Mouse (Mus musculus): ENCODE results near the gene Syt2. TPM values are rescaled to one million over a fixed set of nuclear protein-coding genes. Genes with fewer than 3 reads are reported as not detected.

The Syt2 gene
- polyA plus RNA-seq, 1 experiment = 0.05 TPM

DNA sequence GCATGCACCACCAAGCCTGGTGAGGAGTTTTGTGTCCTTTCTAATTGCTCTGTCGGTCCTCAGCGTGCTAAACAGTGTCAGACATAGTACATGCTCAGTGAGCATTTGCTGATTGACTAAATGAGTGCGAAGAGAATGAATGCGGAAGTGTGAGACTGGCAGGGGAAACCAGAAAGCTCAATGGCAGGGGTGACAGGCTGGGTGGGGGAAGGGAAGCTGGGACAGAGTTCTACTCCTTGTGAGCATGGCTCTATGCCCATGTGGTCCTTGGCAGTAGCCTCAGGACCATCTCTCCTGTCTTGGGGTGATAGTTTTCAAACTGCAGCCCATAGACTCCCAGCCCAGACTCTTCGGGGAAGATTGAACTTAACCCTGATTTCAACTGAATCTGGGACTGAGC is 52.0 kb downstream of the Syt2 start:
- Histone ChIP-seq H3K4me3 (ENCODE audit: control insufficient read depth, insufficient read depth, low read length) (no peak overlapping the region), H3K27ac (ENCODE audit: control insufficient read depth, insufficient read depth, low read length) (no peak overlapping the region), H3K27me3 (ENCODE audit: control insufficient read depth, insufficient read depth, low read length) (no peaks in the 10 kb centered on the region), H3K4me1 (replicated peaks; ENCODE audit: control insufficient read depth, insufficient read depth, low read length) (no peaks in the 10 kb centered on the region), H3K36me3 (ENCODE audit: control insufficient read depth, insufficient read depth, low read length) (no peaks in the 10 kb centered on the region)
- no peak for TF ChIP-seq POLR2A (IDR thresholded peaks at IDR 0.05; ENCODE audit: control insufficient read depth, extremely low read depth, insufficient read depth, low read length, poor library complexity)
- TF ChIP-seq CTCF (IDR thresholded peaks at IDR 0.05; ENCODE audit: borderline replicate concordance, control insufficient read depth, extremely low read depth, insufficient read depth, low read length, poor library complexity) = no peak
- WGBS = 65% methylated on average over 5 of the region's 5 CpGs
- DNase-seq = no peak

DNA sequence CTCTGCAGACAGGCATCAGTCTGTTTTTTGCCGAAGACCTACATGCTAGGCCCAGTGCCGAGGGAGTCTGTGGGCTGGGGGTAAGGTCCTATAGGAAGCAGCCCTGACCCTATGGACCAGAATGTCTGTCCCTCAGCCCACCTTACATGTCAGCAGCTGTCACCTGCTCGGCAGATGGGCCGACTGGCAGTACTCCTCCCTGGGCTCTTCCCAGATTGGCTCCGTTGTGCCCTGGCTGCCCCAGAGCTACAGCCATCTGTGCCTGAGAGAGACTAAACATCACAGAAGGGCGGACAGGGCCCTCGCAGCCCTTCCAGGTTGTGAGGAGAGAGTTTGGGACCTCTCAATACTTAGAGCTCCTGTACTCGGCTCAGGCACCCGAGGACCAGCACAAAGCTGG is 52.9 kb downstream of the Syt2 start:
- H3K27ac ChIP-seq (ENCODE audit: control insufficient read depth, insufficient read depth, low read length) = no peak overlapping the region

DNA sequence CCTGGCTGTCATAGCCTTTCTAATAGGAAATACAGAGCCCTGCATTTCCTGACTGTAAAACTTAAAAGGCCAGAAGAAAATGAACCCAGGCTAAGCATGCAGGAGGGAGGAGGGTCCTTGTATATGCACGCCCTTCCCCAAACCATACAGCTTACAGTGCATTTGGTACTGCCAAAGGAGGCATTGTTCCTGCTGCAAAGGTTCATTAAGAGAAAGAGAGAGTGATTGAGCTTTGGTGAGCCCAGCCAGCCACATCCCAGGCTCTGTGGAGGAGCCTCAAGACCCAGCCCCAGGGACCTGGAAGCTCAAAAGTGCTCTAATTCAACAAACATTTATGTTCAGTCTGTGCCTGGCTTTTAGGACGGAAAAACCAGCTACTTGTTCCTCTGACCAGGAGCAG is 53.7 kb downstream of the Syt2 start:
- TF ChIP-seq CTCF (IDR thresholded peaks at IDR 0.05; ENCODE audit: borderline replicate concordance, control insufficient read depth, extremely low read depth, insufficient read depth, low read length, poor library complexity) (no peak), POLR2A (IDR thresholded peaks at IDR 0.05; ENCODE audit: control insufficient read depth, extremely low read depth, insufficient read depth, low read length, poor library complexity) (no peak)
- WGBS = 90% methylated on average over 2 of the region's 2 CpGs
- Histone ChIP-seq H3K4me1 (replicated peaks; ENCODE audit: control insufficient read depth, insufficient read depth, low read length) (no peaks in the 10 kb centered on the region), H3K27me3 (ENCODE audit: control insufficient read depth, insufficient read depth, low read length) (no peaks in the 10 kb centered on the region), H3K36me3 (ENCODE audit: control insufficient read depth, insufficient read depth, low read length) (no peaks in the 10 kb centered on the region), H3K4me3 (ENCODE audit: control insufficient read depth, insufficient read depth, low read length) (no peak overlapping the region), H3K27ac (ENCODE audit: control insufficient read depth, insufficient read depth, low read length) (no peak overlapping the region)
- DNase-seq = no peak

More for the DNA sequence above, 52.9 kb downstream of the Syt2 start:
- DNase-seq = no peak
- 94% methylated on average over 9 of the region's 9 CpGs for WGBS
- TF ChIP-seq POLR2A (IDR thresholded peaks at IDR 0.05; ENCODE audit: control insufficient read depth, extremely low read depth, insufficient read depth, low read length, poor library complexity) (no peak), CTCF (IDR thresholded peaks at IDR 0.05; ENCODE audit: borderline replicate concordance, control insufficient read depth, extremely low read depth, insufficient read depth, low read length, poor library complexity) (no peak)
- Histone ChIP-seq H3K27me3 (ENCODE audit: control insufficient read depth, insufficient read depth, low read length) (no peaks in the 10 kb centered on the region), H3K36me3 (ENCODE audit: control insufficient read depth, insufficient read depth, low read length) (no peaks in the 10 kb centered on the region), H3K4me3 (ENCODE audit: control insufficient read depth, insufficient read depth, low read length) (no peak overlapping the region), H3K4me1 (replicated peaks; ENCODE audit: control insufficient read depth, insufficient read depth, low read length) (no peaks in the 10 kb centered on the region)

DNA sequence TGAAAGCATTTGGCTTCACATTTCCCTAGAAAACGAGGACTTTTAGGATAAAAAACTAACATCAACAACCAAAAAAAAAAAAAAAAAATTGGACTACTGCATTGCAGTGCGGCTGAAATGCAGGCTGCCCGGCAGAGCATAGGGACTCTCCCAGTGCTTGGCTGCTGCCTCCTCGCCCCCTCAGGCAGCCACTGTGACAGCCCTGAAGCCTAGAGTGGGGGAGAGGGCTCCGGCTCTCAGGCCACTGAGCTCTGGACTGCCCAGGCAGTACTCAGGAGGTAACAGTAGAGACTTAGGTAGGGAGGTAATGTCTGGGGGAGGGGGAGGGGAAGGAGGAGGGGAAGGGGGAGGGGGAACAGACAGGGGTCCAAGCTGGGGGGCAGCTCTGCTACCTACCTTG is 54.2 kb downstream of the Syt2 start:
- H3K4me1 ChIP-seq (replicated peaks; ENCODE audit: control insufficient read depth, insufficient read depth, low read length) = no peaks in the 10 kb centered on the region
- H3K27ac ChIP-seq (ENCODE audit: control insufficient read depth, insufficient read depth, low read length) = no peak overlapping the region
- no peaks in the 10 kb centered on the region for H3K36me3 ChIP-seq (ENCODE audit: control insufficient read depth, insufficient read depth, low read length)
- no peak overlapping the region for H3K4me3 ChIP-seq (ENCODE audit: control insufficient read depth, insufficient read depth, low read length)
- no peaks in the 10 kb centered on the region for H3K27me3 ChIP-seq (ENCODE audit: control insufficient read depth, insufficient read depth, low read length)
- DNase-seq = no peak
- WGBS = 83% methylated on average over 5 of the region's 5 CpGs
- TF ChIP-seq CTCF (IDR thresholded peaks at IDR 0.05; ENCODE audit: borderline replicate concordance, control insufficient read depth, extremely low read depth, insufficient read depth, low read length, poor library complexity) (no peak), POLR2A (IDR thresholded peaks at IDR 0.05; ENCODE audit: control insufficient read depth, extremely low read depth, insufficient read depth, low read length, poor library complexity) (no peak)

DNA sequence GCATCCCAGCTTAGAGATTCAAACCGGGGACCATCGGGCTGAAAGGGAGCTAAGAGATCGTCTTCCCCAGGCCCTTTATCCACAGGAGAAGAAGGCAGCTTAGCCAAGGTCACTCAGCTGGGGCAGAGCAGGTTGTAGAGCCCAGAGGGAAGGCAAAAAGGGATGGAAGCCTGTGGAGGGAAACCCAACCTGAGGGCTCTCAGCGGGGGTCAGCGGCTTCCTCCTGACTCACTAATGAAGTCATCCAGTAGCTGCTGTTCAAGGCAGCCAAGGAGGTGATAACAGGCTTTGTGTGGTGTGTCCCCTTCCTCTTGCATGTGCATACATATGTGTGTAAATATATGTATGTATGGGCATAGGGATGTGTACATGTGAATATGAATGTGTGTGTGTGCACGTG is 54.7 kb downstream of the Syt2 start:
- no peak overlapping the region for H3K4me3 ChIP-seq (ENCODE audit: control insufficient read depth, insufficient read depth, low read length)
- no peak for TF ChIP-seq CTCF (IDR thresholded peaks at IDR 0.05; ENCODE audit: borderline replicate concordance, control insufficient read depth, extremely low read depth, insufficient read depth, low read length, poor library complexity)
- TF ChIP-seq POLR2A (IDR thresholded peaks at IDR 0.05; ENCODE audit: control insufficient read depth, extremely low read depth, insufficient read depth, low read length, poor library complexity) = no peak
- H3K4me1 ChIP-seq (replicated peaks; ENCODE audit: control insufficient read depth, insufficient read depth, low read length) = no peaks in the 10 kb centered on the region
- no peak overlapping the region for H3K27ac ChIP-seq (ENCODE audit: control insufficient read depth, insufficient read depth, low read length)
- 83% methylated on average over 6 of the region's 6 CpGs for WGBS
- H3K27me3 ChIP-seq (ENCODE audit: control insufficient read depth, insufficient read depth, low read length) = no peaks in the 10 kb centered on the region
- no peak for DNase-seq
- no peaks in the 10 kb centered on the region for H3K36me3 ChIP-seq (ENCODE audit: control insufficient read depth, insufficient read depth, low read length)

DNA sequence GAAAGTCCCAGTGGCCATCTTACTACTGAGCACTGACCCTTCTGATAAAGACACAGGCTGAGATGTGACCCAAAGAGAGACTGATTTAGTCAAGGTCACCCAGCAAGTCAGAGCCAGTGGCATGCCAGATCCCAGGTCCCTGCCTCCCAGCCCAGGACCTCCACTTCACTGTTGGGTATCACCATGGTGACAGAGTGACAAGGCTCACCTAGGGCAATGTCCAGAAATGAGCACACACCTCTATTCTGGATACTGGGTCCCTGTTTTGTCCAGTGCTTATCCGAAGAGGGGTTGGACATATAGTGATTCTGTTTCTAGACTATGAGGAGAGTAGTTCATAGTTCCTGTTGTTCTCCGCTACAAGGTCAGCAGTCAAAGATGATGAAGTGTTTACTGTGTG is 56.8 kb downstream of the Syt2 start:
- Histone ChIP-seq H3K27me3 (ENCODE audit: control insufficient read depth, insufficient read depth, low read length) (no peaks in the 10 kb centered on the region), H3K4me3 (ENCODE audit: control insufficient read depth, insufficient read depth, low read length) (no peak overlapping the region), H3K4me1 (replicated peaks; ENCODE audit: control insufficient read depth, insufficient read depth, low read length) (peaks cover 2% of the 10 kb centered on the region), H3K36me3 (ENCODE audit: control insufficient read depth, insufficient read depth, low read length) (no peaks in the 10 kb centered on the region), H3K27ac (ENCODE audit: control insufficient read depth, insufficient read depth, low read length) (no peak overlapping the region)
- WGBS = 91% methylated on average over 2 of the region's 2 CpGs
- DNase-seq = no peak
- no peak for TF ChIP-seq CTCF (IDR thresholded peaks at IDR 0.05; ENCODE audit: borderline replicate concordance, control insufficient read depth, extremely low read depth, insufficient read depth, low read length, poor library complexity)
- TF ChIP-seq POLR2A (IDR thresholded peaks at IDR 0.05; ENCODE audit: control insufficient read depth, extremely low read depth, insufficient read depth, low read length, poor library complexity) = no peak
